Mouse (Mus musculus): Measurements from ENCODE around the gene Hsd17b2. TPM values are rescaled to one million over a fixed set of nuclear protein-coding genes. Genes with fewer than 3 reads are reported as not detected.
A peak's percentile ranks its signal among the peaks of the same experiment; 100 is the strongest.

Gene Hsd17b2
- polyA plus RNA-seq (2015; fragmentation: Nextera tagmentation; extraction: Ambion mirVana): not detected in 2 replicates

DNA sequence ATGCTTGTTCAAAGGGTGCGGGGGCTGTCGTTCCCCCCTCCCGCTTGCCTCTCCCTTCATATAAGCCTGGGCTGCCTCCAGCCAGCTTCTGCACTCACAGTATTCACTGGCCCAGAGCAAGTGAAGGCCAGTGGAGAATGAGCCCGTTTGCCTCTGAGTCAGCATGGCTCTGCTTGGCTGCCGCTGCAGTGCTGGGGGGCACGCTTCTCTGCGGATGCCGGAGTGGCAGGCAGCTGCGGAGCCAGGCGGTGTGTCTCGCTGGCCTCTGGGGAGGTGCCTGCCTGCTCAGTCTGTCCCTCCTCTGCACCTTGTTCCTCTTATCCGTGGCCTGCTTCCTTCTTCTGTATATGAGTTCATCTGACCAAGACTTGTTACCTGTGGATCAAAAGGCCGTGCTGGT is at the start of gene Hsd17b2:
Gene Hsd17b2 (plus strand): TSS at position 46 of the 400 bp plus-strand sequence.
- Histone ChIP-seq H3K27ac (replicated peaks) (no peak within 1 kb of the TSS), H3K27me3 (no peaks in the 10 kb centered on the region), H3K9me3 (no peaks in the 10 kb centered on the region), H3K4me1 (peaks cover 13% of the 10 kb centered on the region; the same call in 1 of the 2 replicates), H3K9ac (replicated peaks) (no peak within 1 kb of the TSS), H3K4me2 (replicated peaks) (no peak within 1 kb of the TSS), H3K36me3 (no peaks in the 10 kb centered on the region), H3K4me3 (no peak within 1 kb of the TSS)
- 41% methylated on average over 13 of the region's 13 CpGs for WGBS
- no peak for ATAC-seq (replicated peaks)

DNA sequence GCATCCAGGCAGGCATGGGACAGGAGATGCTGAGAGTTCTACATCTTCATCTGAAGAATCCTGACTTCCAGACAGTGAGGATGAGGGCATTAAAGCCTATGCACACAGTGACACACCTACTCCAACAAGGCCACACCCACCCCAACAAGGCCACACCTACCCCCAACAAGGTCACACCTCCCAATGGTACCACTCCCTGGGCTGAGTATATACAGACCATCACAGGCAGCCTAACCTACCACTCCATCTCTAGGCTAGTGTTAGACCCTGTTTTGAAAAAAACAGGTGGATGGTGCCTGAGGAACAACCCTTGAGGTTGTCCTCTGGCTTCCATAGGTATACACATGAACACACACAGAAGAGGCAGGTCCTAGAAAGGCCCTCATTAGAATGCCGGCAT is 49.4 kb upstream of the Hsd17b2 start:
- Histone ChIP-seq H3K4me3 (no peak overlapping the region), H3K4me2 (replicated peaks) (no peak overlapping the region), H3K27ac (replicated peaks) (no peak overlapping the region), H3K4me1 (no peaks in the 10 kb centered on the region), H3K9ac (replicated peaks) (no peak overlapping the region), H3K27me3 (no peaks in the 10 kb centered on the region), H3K36me3 (no peaks in the 10 kb centered on the region), H3K9me3 (no peaks in the 10 kb centered on the region)
- 94% methylated on average over 1 of the region's 1 CpGs for WGBS
- no peak for ATAC-seq (replicated peaks)

DNA sequence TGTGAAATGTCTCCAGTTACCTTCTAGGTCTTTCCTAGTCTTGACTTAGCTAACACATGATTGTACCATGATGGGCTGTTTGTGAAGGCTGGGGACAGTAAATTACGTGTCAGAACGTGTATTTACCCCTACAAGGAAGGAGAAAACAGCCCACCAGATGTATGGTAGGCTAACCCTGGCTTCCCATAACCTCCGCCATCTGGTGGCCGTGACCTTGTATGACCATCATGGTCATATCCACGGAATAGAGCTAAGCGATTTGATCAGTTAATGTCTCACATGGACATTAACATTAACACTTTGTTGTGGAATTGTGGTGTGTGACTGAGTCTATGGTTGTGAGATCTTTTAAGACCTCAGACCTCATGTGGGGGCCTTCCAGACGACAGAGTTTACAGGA is 42.7 kb upstream of the Hsd17b2 start:
- Histone ChIP-seq H3K4me1 (peaks cover 9% of the 10 kb centered on the region), H3K4me3 (no peak overlapping the region), H3K9me3 (no peaks in the 10 kb centered on the region), H3K36me3 (no peaks in the 10 kb centered on the region), H3K9ac (replicated peaks) (no peak overlapping the region), H3K27ac (replicated peaks) (no peak overlapping the region), H3K27me3 (no peaks in the 10 kb centered on the region), H3K4me2 (replicated peaks) (no peak overlapping the region)
- WGBS: 73% methylated on average over 7 of the region's 7 CpGs
- no peak for ATAC-seq (replicated peaks)

- Histone ChIP-seq H3K36me3 (no peaks in the 10 kb centered on the region), H3K4me3 (no peak overlapping the region), H3K4me1 (peaks cover 9% of the 10 kb centered on the region), H3K27me3 (no peaks in the 10 kb centered on the region), H3K4me2 (replicated peaks) (no peak overlapping the region), H3K9ac (replicated peaks) (no peak overlapping the region), H3K27ac (replicated peaks) (no peak overlapping the region), H3K9me3 (no peaks in the 10 kb centered on the region)
- WGBS: 28% methylated on average over 11 of the region's 11 CpGs
- ATAC-seq (replicated peaks): peak; percentile 51
Observed at GRCm38 (mm10) chr8:117660358-117661031, 41.2 kb upstream of the Hsd17b2 start.

GRCm38 (mm10) chr8:117667349-117668124 is 34.2 kb upstream of the Hsd17b2 start:
- Histone ChIP-seq H3K27ac (replicated peaks) (no peak overlapping the region), H3K36me3 (no peaks in the 10 kb centered on the region), H3K9ac (replicated peaks) (no peak overlapping the region), H3K27me3 (no peaks in the 10 kb centered on the region), H3K9me3 (no peaks in the 10 kb centered on the region), H3K4me2 (replicated peaks) (no peak overlapping the region), H3K4me3 (no peak overlapping the region), H3K4me1 (no peaks in the 10 kb centered on the region)
- 85% methylated on average over 13 of the region's 13 CpGs for WGBS
- ATAC-seq (replicated peaks): no peak

DNA sequence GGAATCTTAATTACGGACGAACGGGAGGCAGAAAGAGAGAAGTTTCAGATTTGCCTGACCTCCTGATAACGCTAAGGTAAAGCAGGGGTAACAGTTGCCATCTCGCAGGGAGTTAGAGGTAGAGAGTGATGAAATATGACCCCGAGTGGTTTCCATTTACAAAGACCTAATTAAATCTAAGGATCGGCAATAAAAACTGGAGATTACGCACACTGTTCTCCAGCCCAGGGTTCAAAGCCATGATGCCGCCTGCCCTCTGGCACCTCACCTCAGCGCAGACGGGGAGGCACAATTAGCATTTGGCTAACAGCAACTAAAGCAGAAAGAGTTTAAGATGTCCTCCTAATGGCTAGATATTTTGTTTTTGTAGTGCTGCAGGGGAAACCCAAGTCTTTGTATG is 31.2 kb upstream of the Hsd17b2 start:
- WGBS: 25% methylated on average over 11 of the region's 11 CpGs
- ATAC-seq (replicated peaks): no peak
- no peak overlapping the region for H3K4me2 ChIP-seq (replicated peaks)
- H3K27ac ChIP-seq (replicated peaks): no peak overlapping the region
- no peak overlapping the region for H3K9ac ChIP-seq (replicated peaks)
- H3K4me3 ChIP-seq: no peak overlapping the region
- peaks cover 7% of the 10 kb centered on the region for H3K4me1 ChIP-seq
- no peaks in the 10 kb centered on the region for H3K36me3 ChIP-seq
- H3K9me3 ChIP-seq: no peaks in the 10 kb centered on the region
- no peaks in the 10 kb centered on the region for H3K27me3 ChIP-seq

GRCm38 (mm10) chr8:117672558-117672957 is 29.1 kb upstream of the Hsd17b2 start:
- H3K36me3 ChIP-seq: no peaks in the 10 kb centered on the region
- WGBS: 84% methylated on average over 3 of the region's 3 CpGs
- H3K4me2 ChIP-seq (replicated peaks): no peak overlapping the region
- no peaks in the 10 kb centered on the region for H3K9me3 ChIP-seq
- no peak overlapping the region for H3K27ac ChIP-seq (replicated peaks)
- no peak overlapping the region for H3K4me3 ChIP-seq
- H3K9ac ChIP-seq (replicated peaks): no peak overlapping the region
- no peaks in the 10 kb centered on the region for H3K27me3 ChIP-seq
- H3K4me1 ChIP-seq: peaks cover 7% of the 10 kb centered on the region
- ATAC-seq (replicated peaks): no peak

DNA sequence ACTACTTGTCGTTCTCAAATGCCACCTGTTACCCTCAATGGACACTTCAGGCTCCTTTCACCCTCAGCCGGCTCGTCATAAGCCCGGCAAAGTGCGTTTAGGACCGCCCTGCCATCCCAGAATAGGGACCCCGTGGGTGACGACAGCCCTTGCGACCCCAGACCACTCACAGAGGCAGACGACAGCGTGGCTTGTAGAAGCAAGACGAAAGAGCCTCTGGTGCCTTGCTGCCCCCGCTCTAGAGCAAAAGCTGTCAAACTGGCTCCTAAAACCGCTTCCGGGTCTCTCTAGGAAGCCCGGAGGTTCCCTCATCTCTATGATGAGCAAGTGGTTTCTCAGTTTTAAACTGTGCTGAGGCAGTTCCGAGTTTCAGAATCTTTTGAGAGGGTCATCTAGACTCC is 28.3 kb upstream of the Hsd17b2 start, which contains the start of gene Sdr42e1:
Gene Sdr42e1 (minus strand): TSS at position 260 of the 401 bp plus-strand sequence.
- Histone ChIP-seq H3K4me3 (peak within 1 kb of the TSS; percentile 46), H3K9ac (replicated peaks) (peak within 1 kb of the TSS; percentile 46), H3K27ac (replicated peaks) (no peak within 1 kb of the TSS), H3K9me3 (no peaks in the 10 kb centered on the region), H3K36me3 (no peaks in the 10 kb centered on the region), H3K4me2 (replicated peaks) (peak within 1 kb of the TSS; percentile 61), H3K27me3 (no peaks in the 10 kb centered on the region), H3K4me1 (peaks cover 7% of the 10 kb centered on the region)
- ATAC-seq (replicated peaks): no peak
- WGBS: 20% methylated on average over 17 of the region's 17 CpGs

DNA sequence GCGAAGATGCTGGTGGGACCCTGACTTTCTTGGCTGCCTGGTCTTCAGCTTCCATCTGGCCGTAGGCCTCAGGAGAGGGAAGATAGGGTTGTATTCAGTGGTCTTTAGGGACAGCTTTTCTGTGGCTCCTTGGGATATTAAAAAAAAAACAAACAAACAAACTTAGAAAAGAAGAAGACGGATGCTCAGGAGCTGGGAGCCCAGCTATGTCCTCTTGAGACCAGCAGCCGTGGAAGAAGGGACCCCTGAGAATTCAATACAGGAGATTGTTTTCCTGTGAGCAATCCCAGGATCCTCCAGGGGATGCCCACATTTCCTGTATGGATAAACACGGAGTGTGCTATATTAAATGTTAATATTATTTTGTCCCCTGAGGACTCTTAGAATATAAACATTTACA is 26.5 kb upstream of the Hsd17b2 start:
- no peak overlapping the region for H3K4me2 ChIP-seq (replicated peaks)
- H3K4me3 ChIP-seq: no peak overlapping the region
- no peaks in the 10 kb centered on the region for H3K36me3 ChIP-seq
- H3K27me3 ChIP-seq: no peaks in the 10 kb centered on the region
- no peak for ATAC-seq (replicated peaks)
- H3K27ac ChIP-seq (replicated peaks): no peak overlapping the region
- H3K4me1 ChIP-seq: peaks cover 7% of the 10 kb centered on the region
- H3K9ac ChIP-seq (replicated peaks): no peak overlapping the region
- WGBS: 83% methylated on average over 5 of the region's 5 CpGs
- no peaks in the 10 kb centered on the region for H3K9me3 ChIP-seq

DNA sequence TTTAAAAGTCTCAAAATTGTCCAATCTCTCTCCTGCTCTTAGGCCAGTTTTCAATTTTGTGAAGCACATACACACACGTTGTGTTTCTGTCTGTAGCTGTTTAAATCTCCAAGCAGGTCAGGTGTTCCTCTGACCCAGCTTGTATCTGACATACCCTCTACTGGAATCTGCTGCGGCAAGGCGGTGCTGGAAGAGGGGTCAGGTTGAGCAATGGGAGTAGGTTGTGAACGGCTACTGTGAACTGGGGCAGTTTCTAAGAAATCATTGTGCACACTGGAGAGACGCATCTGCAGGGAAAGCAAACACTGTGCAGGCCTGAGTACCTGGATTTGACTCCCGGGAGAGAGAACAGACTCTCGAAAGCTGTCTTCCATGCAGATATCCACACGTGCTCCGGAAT is 25.2 kb upstream of the Hsd17b2 start:
- WGBS: 76% methylated on average over 9 of the region's 9 CpGs
- H3K4me3 ChIP-seq: no peak overlapping the region
- no peaks in the 10 kb centered on the region for H3K27me3 ChIP-seq

DNA sequence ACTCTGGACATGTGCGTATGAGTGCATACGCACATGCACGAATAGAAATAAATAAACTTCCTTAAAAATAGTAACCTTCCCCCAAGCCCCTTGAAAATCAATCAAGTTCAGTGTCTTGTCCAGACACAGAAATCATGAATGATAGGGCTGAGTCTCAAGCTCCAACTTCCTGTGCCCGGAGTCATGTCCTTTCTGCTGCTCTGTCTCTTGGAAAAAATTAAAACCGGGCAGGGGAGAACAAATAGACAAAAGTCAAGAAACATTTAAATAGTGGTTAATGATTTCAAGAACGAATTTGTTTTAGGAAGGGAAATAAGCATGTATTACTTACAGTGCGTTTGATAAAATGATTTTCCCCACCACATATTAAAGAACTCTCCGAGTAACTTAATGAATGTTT is 24.7 kb upstream of the Hsd17b2 start:
- WGBS: 86% methylated on average over 8 of the region's 8 CpGs
- Histone ChIP-seq H3K27me3 (no peaks in the 10 kb centered on the region), H3K9me3 (no peaks in the 10 kb centered on the region), H3K4me3 (no peak overlapping the region), H3K4me1 (peaks cover 7% of the 10 kb centered on the region), H3K36me3 (no peaks in the 10 kb centered on the region), H3K4me2 (replicated peaks) (no peak overlapping the region), H3K9ac (replicated peaks) (no peak overlapping the region), H3K27ac (replicated peaks) (no peak overlapping the region)
- no peak for ATAC-seq (replicated peaks)

More for the DNA sequence above, 25.2 kb upstream of the Hsd17b2 start:
- no peak overlapping the region for H3K9ac ChIP-seq (replicated peaks)
- H3K27ac ChIP-seq (replicated peaks): no peak overlapping the region
- no peak for ATAC-seq (replicated peaks)
- no peak overlapping the region for H3K4me2 ChIP-seq (replicated peaks)
- H3K36me3 ChIP-seq: no peaks in the 10 kb centered on the region
- no peaks in the 10 kb centered on the region for H3K9me3 ChIP-seq
- H3K4me1 ChIP-seq: peaks cover 7% of the 10 kb centered on the region

DNA sequence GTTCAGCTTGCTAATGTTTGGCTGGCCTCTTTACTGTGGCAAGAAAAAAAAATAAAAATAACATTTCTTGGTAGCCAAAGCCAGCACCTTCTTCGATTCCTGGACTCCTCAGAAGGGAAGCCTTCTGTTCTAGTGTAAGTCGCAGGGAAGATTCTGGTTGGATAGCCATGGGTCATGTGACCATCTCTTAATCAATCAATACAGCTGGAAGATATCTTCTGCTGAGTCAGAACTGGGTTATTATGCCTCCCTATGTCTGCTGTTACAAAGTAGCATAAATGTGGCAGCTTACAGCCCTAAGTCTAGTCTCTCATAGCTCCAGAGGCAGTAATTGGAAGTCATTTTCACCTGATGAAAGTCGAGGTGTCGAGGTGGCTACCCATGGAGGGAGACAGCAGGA is 23.1 kb upstream of the Hsd17b2 start:
- H3K9ac ChIP-seq (replicated peaks): no peak overlapping the region
- H3K27me3 ChIP-seq: no peaks in the 10 kb centered on the region
- ATAC-seq (replicated peaks): no peak
- H3K4me3 ChIP-seq: no peak overlapping the region
- no peaks in the 10 kb centered on the region for H3K36me3 ChIP-seq
- no peak overlapping the region for H3K4me2 ChIP-seq (replicated peaks)
- peaks cover 1% of the 10 kb centered on the region; the same call in 1 of the 2 replicates for H3K4me1 ChIP-seq
- 76% methylated on average over 4 of the region's 4 CpGs for WGBS
- no peak overlapping the region for H3K27ac ChIP-seq (replicated peaks)
- H3K9me3 ChIP-seq: no peaks in the 10 kb centered on the region
